Mouse (Mus musculus) liver, embryonic 15.5 days (tissue): ENCODE data around the gene S100a3. TPM values are rescaled to one million over a fixed set of nuclear protein-coding genes. Genes with fewer than 3 reads are reported as not detected.

Experiments
- ATAC-seq: fragments of 200-750 bp; cut with Nextera tagmentation; 2 replicates; pipeline ENCODE4 v1.8.0; 2017; ENCODE audit warnings: moderate number of reproducible peaks, mild to moderate bottlenecking, moderate library complexity; ENCODE audit not compliant: insufficient read depth
- H3K27ac ChIP-seq: fragments of 300-500 bp; sonication (generic); replicated peaks from 2 replicates; pipeline ENCODE4 v1.5.1; 2015; ENCODE audit warnings: mild to moderate bottlenecking, inconsistent platforms
- H3K27me3 ChIP-seq: fragments of 300-500 bp; sonication (generic); 2 replicates; pipeline ENCODE4 v1.6.1; 2015; ENCODE audit warnings: mild to moderate bottlenecking, inconsistent platforms
- H3K36me3 ChIP-seq: fragments of 300-500 bp; sonication (generic); replicated peaks from 2 replicates; pipeline ENCODE4 v1.6.1; 2015; ENCODE audit warnings: moderate library complexity, mild to moderate bottlenecking, inconsistent platforms
- H3K4me1 ChIP-seq: fragments of 300-500 bp; sonication (generic); replicated peaks from 2 replicates; pipeline ENCODE4 v1.6.1; 2015; ENCODE audit warnings: inconsistent platforms
- H3K4me2 ChIP-seq: fragments of 300-500 bp; sonication (generic); 2 replicates; pipeline ENCODE4 v1.6.1; 2015; ENCODE audit warnings: moderate library complexity, mild to moderate bottlenecking, inconsistent platforms
- H3K4me3 ChIP-seq: fragments of 300-500 bp; sonication (generic); replicated peaks from 2 replicates; pipeline ENCODE4 v1.5.1; 2015; ENCODE audit warnings: mild to moderate bottlenecking, inconsistent platforms
- H3K9ac ChIP-seq: fragments of 300-500 bp; sonication (generic); 2 replicates; pipeline ENCODE4 v1.6.1; 2015; ENCODE audit warnings: moderate library complexity, mild to moderate bottlenecking, inconsistent platforms
- H3K9me3 ChIP-seq: fragments of 300-500 bp; sonication (generic); replicated peaks from 2 replicates; pipeline ENCODE4 v1.6.1; 2016; ENCODE audit warnings: inconsistent platforms
- WGBS: fragments of 180-500 bp; shearing (Covaris S2); methylation state at CpG from one replicate; pipeline ENCODE4 v1.1.7; 2015; ENCODE audit warnings: mixed read lengths; ENCODE audit not compliant: insufficient replicate concordance; 5-methylcytosine and 5-hydroxymethylcytosine counted together
- polyA plus RNA-seq: library from polyadenylated mRNA; unstranded; fragments of >200 nt; fragmentation: Nextera tagmentation; extraction: Ambion mirVana; gene quantifications from 2 replicates; pipeline ENCODE4 v1.2.1, GENCODE M21; 2015

The S100a3 gene
- polyA plus RNA-seq, 1 experiment from 2014 or later = not detected

GRCm38 (mm10) chr3:90574691-90575090 lies 14.3 kb downstream of the S100a3 start:
- Histone ChIP-seq H3K27ac (no peak overlapping the region), H3K9ac (no peak overlapping the region), H3K4me1 (no peaks in the 10 kb centered on the region), H3K27me3 (no peaks in the 10 kb centered on the region), H3K9me3 (no peaks in the 10 kb centered on the region), H3K36me3 (no peaks in the 10 kb centered on the region), H3K4me2 (no peak overlapping the region), H3K4me3 (no peak overlapping the region)
- no peak for ATAC-seq
- 61% methylated on average over 5 of the region's 5 CpGs for WGBS

GRCm38 (mm10) chr3:90575320-90575719 lies 14.9 kb downstream of the S100a3 start:
- no peaks in the 10 kb centered on the region for H3K4me1 ChIP-seq
- no peak overlapping the region for H3K4me2 ChIP-seq
- H3K9me3 ChIP-seq = no peaks in the 10 kb centered on the region
- no peak overlapping the region for H3K27ac ChIP-seq
- no peak overlapping the region for H3K9ac ChIP-seq
- H3K36me3 ChIP-seq = no peaks in the 10 kb centered on the region
- 62% methylated on average over 3 of the region's 3 CpGs for WGBS
- H3K4me3 ChIP-seq = no peak overlapping the region
- H3K27me3 ChIP-seq = no peaks in the 10 kb centered on the region
- ATAC-seq = no peak

GRCm38 (mm10) chr3:90576351-90577001 lies 16.1 kb downstream of the S100a3 start:
- H3K27ac ChIP-seq = no peak overlapping the region
- no peak for ATAC-seq
- H3K4me1 ChIP-seq = no peaks in the 10 kb centered on the region
- H3K36me3 ChIP-seq = no peaks in the 10 kb centered on the region
- 64% methylated on average over 10 of the region's 10 CpGs for WGBS
- no peaks in the 10 kb centered on the region for H3K27me3 ChIP-seq
- H3K4me2 ChIP-seq = no peak overlapping the region
- H3K4me3 ChIP-seq = no peak overlapping the region
- no peak overlapping the region for H3K9ac ChIP-seq
- no peaks in the 10 kb centered on the region for H3K9me3 ChIP-seq

GRCm38 (mm10) chr3:90579433-90579832 lies 19.1 kb downstream of the S100a3 start:
- Histone ChIP-seq H3K9me3 (no peaks in the 10 kb centered on the region), H3K4me2 (no peak overlapping the region), H3K27me3 (no peaks in the 10 kb centered on the region), H3K27ac (no peak overlapping the region), H3K4me3 (no peak overlapping the region), H3K9ac (no peak overlapping the region), H3K4me1 (no peaks in the 10 kb centered on the region), H3K36me3 (no peaks in the 10 kb centered on the region)
- 66% methylated on average over 7 of the region's 7 CpGs for WGBS
- ATAC-seq = no peak

GRCm38 (mm10) chr3:90581141-90581540 lies 20.8 kb downstream of the S100a3 start:
- H3K27me3 ChIP-seq = no peaks in the 10 kb centered on the region
- H3K9me3 ChIP-seq = no peaks in the 10 kb centered on the region
- 67% methylated on average over 5 of the region's 5 CpGs for WGBS
- H3K36me3 ChIP-seq = no peaks in the 10 kb centered on the region
- ATAC-seq = no peak
- H3K4me2 ChIP-seq = no peak overlapping the region
- no peak overlapping the region for H3K4me3 ChIP-seq
- H3K9ac ChIP-seq = no peak overlapping the region
- H3K4me1 ChIP-seq = no peaks in the 10 kb centered on the region; the same call in 1 of the 2 replicates
- no peak overlapping the region for H3K27ac ChIP-seq

- H3K36me3 ChIP-seq = no peaks in the 10 kb centered on the region
- H3K27ac ChIP-seq = no peak overlapping the region
- no peaks in the 10 kb centered on the region for H3K27me3 ChIP-seq
- ATAC-seq = no peak
- no peaks in the 10 kb centered on the region for H3K9me3 ChIP-seq
- 95% methylated on average over 1 of the region's 1 CpGs for WGBS
- H3K4me3 ChIP-seq = no peak overlapping the region
- H3K4me2 ChIP-seq = no peak overlapping the region
- H3K9ac ChIP-seq = no peak overlapping the region
- no peaks in the 10 kb centered on the region; the same call in 1 of the 2 replicates for H3K4me1 ChIP-seq
Observed at GRCm38 (mm10) chr3:90582156-90582555, 21.8 kb downstream of the S100a3 start.

GRCm38 (mm10) chr3:90582556-90582955 lies 22.2 kb downstream of the S100a3 start:
- 65% methylated on average over 4 of the region's 4 CpGs for WGBS
- Histone ChIP-seq H3K4me2 (no peak overlapping the region), H3K9ac (no peak overlapping the region), H3K4me3 (no peak overlapping the region), H3K27ac (no peak overlapping the region), H3K9me3 (no peaks in the 10 kb centered on the region), H3K27me3 (no peaks in the 10 kb centered on the region), H3K36me3 (no peaks in the 10 kb centered on the region), H3K4me1 (no peaks in the 10 kb centered on the region; the same call in 1 of the 2 replicates)
- no peak for ATAC-seq

- WGBS = 34% methylated on average over 3 of the region's 3 CpGs
- Histone ChIP-seq H3K9me3 (no peaks in the 10 kb centered on the region), H3K4me1 (no peaks in the 10 kb centered on the region; the same call in 1 of the 2 replicates), H3K27ac (no peak overlapping the region), H3K4me2 (no peak overlapping the region), H3K4me3 (no peak overlapping the region), H3K9ac (no peak overlapping the region), H3K36me3 (no peaks in the 10 kb centered on the region), H3K27me3 (no peaks in the 10 kb centered on the region)
- ATAC-seq = no peak
Observed at GRCm38 (mm10) chr3:90583893-90584292, 23.5 kb downstream of the S100a3 start.

GRCm38 (mm10) chr3:90585595-90585994 lies 25.2 kb downstream of the S100a3 start:
- H3K9ac ChIP-seq = no peak overlapping the region
- H3K27ac ChIP-seq = no peak overlapping the region
- ATAC-seq = no peak
- H3K4me1 ChIP-seq = peaks cover 3% of the 10 kb centered on the region; the same call in 1 of the 2 replicates
- no peaks in the 10 kb centered on the region for H3K36me3 ChIP-seq
- WGBS = 29% methylated on average over 5 of the region's 5 CpGs
- H3K4me3 ChIP-seq = no peak overlapping the region
- H3K4me2 ChIP-seq = no peak overlapping the region
- H3K9me3 ChIP-seq = no peaks in the 10 kb centered on the region
- no peaks in the 10 kb centered on the region for H3K27me3 ChIP-seq

- Histone ChIP-seq H3K4me1 (peaks cover 3% of the 10 kb centered on the region; the same call in 1 of the 2 replicates), H3K9ac (no peak overlapping the region), H3K9me3 (no peaks in the 10 kb centered on the region), H3K4me2 (no peak overlapping the region), H3K27ac (no peak overlapping the region), H3K4me3 (no peak overlapping the region), H3K27me3 (no peaks in the 10 kb centered on the region), H3K36me3 (no peaks in the 10 kb centered on the region)
- no peak for ATAC-seq
- 63% methylated on average over 15 of the region's 15 CpGs for WGBS
Observed at GRCm38 (mm10) chr3:90586016-90586643, 25.8 kb downstream of the S100a3 start.

- H3K9me3 ChIP-seq = no peaks in the 10 kb centered on the region
- H3K4me1 ChIP-seq = peaks cover 3% of the 10 kb centered on the region; the same call in 1 of the 2 replicates
- H3K4me3 ChIP-seq = no peak overlapping the region
- no peak overlapping the region for H3K4me2 ChIP-seq
- no peaks in the 10 kb centered on the region for H3K27me3 ChIP-seq
- ATAC-seq = peak; percentile 46; the same call in 1 of the 2 replicates
- no peak overlapping the region for H3K9ac ChIP-seq
- peak overlapping the region; percentile 61 for H3K27ac ChIP-seq
- no peaks in the 10 kb centered on the region for H3K36me3 ChIP-seq
- 18% methylated on average over 10 of the region's 10 CpGs for WGBS
Observed at GRCm38 (mm10) chr3:90586906-90587305, 26.5 kb downstream of the S100a3 start.
